Mouse (Mus musculus) MEL (cell line): ENCODE results near the gene Psenen. TPM values are rescaled to one million over a fixed set of nuclear protein-coding genes. Genes with fewer than 3 reads are reported as not detected.

Source experiments
- DNase-seq: peaks from one replicate; pipeline ENCODE4 v3.0.0; 2011; ENCODE audit warnings: low read depth, low spot score
- H3K27ac ChIP-seq: 2 replicates; pipeline ENCODE4 v1.5.1; 2012; ENCODE audit warnings: low read depth, mild to moderate bottlenecking, control low read depth, low read length, moderate library complexity; ENCODE audit not compliant: control insufficient read depth
- H3K27me3 ChIP-seq, 2 experiments: fragments of 150-350 bp in 1 of 2; sonication (generic) in 1 of 2; 2 replicates each; pipeline ENCODE4 v1.6.1; 2012; ENCODE audit warnings: low read length in 2 of 2, mild to moderate bottlenecking in 2 of 2, improper control_type of control experiment in 1 of 2, moderate library complexity in 1 of 2; ENCODE audit not compliant: insufficient read depth in 2 of 2, control insufficient read depth in 1 of 2
- H3K36me3 ChIP-seq, 2 experiments: 2 replicates each; pipeline ENCODE4 v1.6.1; 2012 to 2014; ENCODE audit warnings: low read length in 2 of 2, improper control_type of control experiment in 1 of 2, inconsistent platforms in 1 of 2, mild to moderate bottlenecking in 1 of 2; ENCODE audit not compliant: insufficient read depth in 2 of 2, control insufficient read depth in 1 of 2
- H3K4me1 ChIP-seq, 2 experiments: fragments of 150-350 bp in 1 of 2; sonication (generic) in 1 of 2; 2 replicates each; pipeline ENCODE4 v1.6.1; 2012; ENCODE audit warnings: low read length in 2 of 2, improper control_type of control experiment in 1 of 2, mild to moderate bottlenecking in 1 of 2; ENCODE audit not compliant: insufficient read depth in 2 of 2, control insufficient read depth in 1 of 2
- H3K4me3 ChIP-seq, 2 experiments: fragments of 150-350 bp in 1 of 2; sonication (generic) in 1 of 2; 2 replicates each; pipeline ENCODE4 v1.5.1; 2012; ENCODE audit warnings: low read depth in 2 of 2, low read length in 2 of 2, mild to moderate bottlenecking in 2 of 2, moderate library complexity in 2 of 2, control low read depth in 1 of 2, improper control_type of control experiment in 1 of 2; ENCODE audit not compliant: control insufficient read depth in 1 of 2, insufficient read depth in 1 of 2
- H3K79me2 ChIP-seq: 2 replicates; pipeline ENCODE4 v1.6.1; 2012; ENCODE audit warnings: mild to moderate bottlenecking, low read length, moderate library complexity; ENCODE audit not compliant: control insufficient read depth, poor library complexity, insufficient read depth
- H3K9ac ChIP-seq: 2 replicates; pipeline ENCODE4 v1.6.1; 2012; ENCODE audit warnings: low read depth, mild to moderate bottlenecking, control low read depth, low read length, moderate library complexity; ENCODE audit not compliant: control insufficient read depth, poor library complexity, severe bottlenecking
- H3K9me3 ChIP-seq: fragments of 150-350 bp; sonication (generic); replicated peaks from 2 replicates; pipeline ENCODE4 v1.6.1; 2012; ENCODE audit warnings: mild to moderate bottlenecking, low read length, improper control_type of control experiment, moderate library complexity; ENCODE audit not compliant: insufficient read depth
- CHD1 ChIP-seq: IDR thresholded peaks from 2 replicates; pipeline ENCODE4 v1.6.1; 2012; ENCODE audit warnings: low read depth, mild to moderate bottlenecking, inconsistent platforms, low read length, improper control_type of control experiment
- CHD2 ChIP-seq: IDR thresholded peaks from 2 replicates; pipeline ENCODE4 v1.6.1; 2011; ENCODE audit warnings: low read length, improper control_type of control experiment
- CTCF ChIP-seq, 3 experiments: IDR thresholded peaks in 2 of 3; conservative IDR thresholded peaks in 1 of 3; 2 replicates each; pipeline ENCODE4 v1.5.1; 2011 to 2012; ENCODE audit warnings: low read length in 3 of 3, low read depth in 2 of 3, mild to moderate bottlenecking in 2 of 3, improper control_type of control experiment in 1 of 3, inconsistent platforms in 1 of 3, mixed read lengths in 1 of 3, moderate library complexity in 1 of 3; ENCODE audit not compliant: control insufficient read depth in 1 of 3, insufficient read depth in 1 of 3, poor library complexity in 1 of 3, severe bottlenecking in 1 of 3
- E2F4 ChIP-seq: IDR thresholded peaks from 2 replicates; pipeline ENCODE4 v1.6.1; 2011; ENCODE audit warnings: low read depth, low read length, improper control_type of control experiment, borderline replicate concordance
- ELF1 ChIP-seq: IDR thresholded peaks from 2 replicates; pipeline ENCODE4 v1.6.1; 2014; ENCODE audit warnings: low read depth, mild to moderate bottlenecking, inconsistent platforms, low read length, improper control_type of control experiment, moderate library complexity
- EP300 ChIP-seq, 2 experiments: IDR thresholded peaks; 2 replicates each; pipeline ENCODE4 v1.6.1; 2011; ENCODE audit warnings: improper control_type of control experiment in 2 of 2, low read length in 2 of 2, low read depth in 1 of 2, mild to moderate bottlenecking in 1 of 2
- ETS1 ChIP-seq: IDR thresholded peaks from 2 replicates; pipeline ENCODE4 v1.6.1; 2012; ENCODE audit warnings: low read depth, mild to moderate bottlenecking, inconsistent platforms, low read length, improper control_type of control experiment, moderate library complexity
- GABPA ChIP-seq: IDR thresholded peaks from 2 replicates; pipeline ENCODE4 v1.6.1; 2012; ENCODE audit warnings: low read depth, mild to moderate bottlenecking, inconsistent platforms, low read length, improper control_type of control experiment, moderate library complexity
- HCFC1 ChIP-seq: IDR thresholded peaks from 2 replicates; pipeline ENCODE4 v1.6.1; 2012; ENCODE audit warnings: low read depth, mild to moderate bottlenecking, inconsistent platforms, low read length, improper control_type of control experiment, moderate library complexity
- JUND ChIP-seq: IDR thresholded peaks from 2 replicates; pipeline ENCODE4 v1.6.1; 2011; ENCODE audit warnings: low read depth, mild to moderate bottlenecking, improper control_type of control experiment, low read length
- KAT2A ChIP-seq: conservative IDR thresholded peaks from 2 replicates; pipeline ENCODE4 v1.6.1; 2012; ENCODE audit warnings: low read depth, low read length, improper control_type of control experiment, inconsistent platforms
- MAFK ChIP-seq: IDR thresholded peaks from 2 replicates; pipeline ENCODE4 v1.6.1; 2011; ENCODE audit warnings: low read depth, mild to moderate bottlenecking, low read length, improper control_type of control experiment, borderline replicate concordance
- MAZ ChIP-seq: IDR thresholded peaks from 2 replicates; pipeline ENCODE4 v1.6.1; 2012; ENCODE audit warnings: low read depth, mild to moderate bottlenecking, inconsistent platforms, low read length, improper control_type of control experiment
- MEF2A ChIP-seq: IDR thresholded peaks from 2 replicates; pipeline ENCODE4 v1.6.1; 2014; ENCODE audit warnings: low read depth, mild to moderate bottlenecking, inconsistent platforms, low read length, improper control_type of control experiment; ENCODE audit not compliant: poor library complexity, insufficient replicate concordance, severe bottlenecking; ENCODE audit errors: extremely low read depth
- MYC ChIP-seq: IDR thresholded peaks from 2 replicates; pipeline ENCODE4 v1.6.1; 2011; ENCODE audit warnings: low read depth, mild to moderate bottlenecking, low read length, improper control_type of control experiment, moderate library complexity
- NRF1 ChIP-seq: IDR thresholded peaks from 2 replicates; pipeline ENCODE4 v1.6.1; 2014; ENCODE audit warnings: low read depth, mild to moderate bottlenecking, inconsistent platforms, low read length, improper control_type of control experiment, moderate library complexity; ENCODE audit not compliant: poor library complexity, insufficient read depth, severe bottlenecking
- RAD21 ChIP-seq: IDR thresholded peaks from 2 replicates; pipeline ENCODE4 v1.6.1; 2011; ENCODE audit warnings: mild to moderate bottlenecking, low read depth, low read length, improper control_type of control experiment
- RCOR1 ChIP-seq: IDR thresholded peaks from 2 replicates; pipeline ENCODE4 v1.6.1; 2012; ENCODE audit warnings: low read depth, mild to moderate bottlenecking, inconsistent platforms, low read length, improper control_type of control experiment
- SIN3A ChIP-seq: IDR thresholded peaks from 2 replicates; pipeline ENCODE4 v1.6.1; 2012; ENCODE audit warnings: low read length, improper control_type of control experiment, inconsistent platforms
- SMC3 ChIP-seq: IDR thresholded peaks from 2 replicates; pipeline ENCODE4 v1.6.1; 2011; ENCODE audit warnings: low read depth, low read length, improper control_type of control experiment
- TAL1 ChIP-seq: IDR thresholded peaks from 2 replicates; pipeline ENCODE4 v1.6.1; 2012; ENCODE audit warnings: mild to moderate bottlenecking, inconsistent platforms, low read length, moderate library complexity, mixed read lengths
- TBP ChIP-seq: IDR thresholded peaks from 2 replicates; pipeline ENCODE4 v1.8.0; 2011; ENCODE audit warnings: low read depth, low read length, improper control_type of control experiment
- TCF12 ChIP-seq: IDR thresholded peaks from 2 replicates; pipeline ENCODE4 v1.6.1; 2014; ENCODE audit warnings: low read depth, mild to moderate bottlenecking, inconsistent platforms, low read length, improper control_type of control experiment, moderate library complexity
- UBTF ChIP-seq: IDR thresholded peaks from 2 replicates; pipeline ENCODE4 v1.6.1; 2012; ENCODE audit warnings: low read depth, mild to moderate bottlenecking, inconsistent platforms, low read length, improper control_type of control experiment, moderate library complexity, borderline replicate concordance; ENCODE audit not compliant: insufficient read depth
- USF1 ChIP-seq: IDR thresholded peaks from 2 replicates; pipeline ENCODE4 v1.6.1; 2014; ENCODE audit warnings: low read depth, mild to moderate bottlenecking, inconsistent platforms, low read length, improper control_type of control experiment, moderate library complexity
- USF2 ChIP-seq, 2 experiments: IDR thresholded peaks; 2 replicates each; pipeline ENCODE4 v1.6.1; 2011 to 2012; ENCODE audit warnings: improper control_type of control experiment in 2 of 2, low read length in 2 of 2, borderline replicate concordance in 1 of 2, inconsistent platforms in 1 of 2, low read depth in 1 of 2, mild to moderate bottlenecking in 1 of 2; ENCODE audit not compliant: insufficient read depth in 1 of 2
- ZC3H11A ChIP-seq: IDR thresholded peaks from 2 replicates; pipeline ENCODE4 v1.6.1; 2012; ENCODE audit warnings: low read depth, mild to moderate bottlenecking, inconsistent platforms, low read length, improper control_type of control experiment
- ZKSCAN1 ChIP-seq: IDR thresholded peaks from 2 replicates; pipeline ENCODE4 v1.6.1; 2012; ENCODE audit warnings: low read depth, mild to moderate bottlenecking, inconsistent platforms, low read length, improper control_type of control experiment, moderate library complexity
- ZMIZ1 ChIP-seq: IDR thresholded peaks from 2 replicates; pipeline ENCODE4 v1.6.1; 2012; ENCODE audit warnings: low read depth, mild to moderate bottlenecking, inconsistent platforms, low read length, improper control_type of control experiment, moderate library complexity
- polyA plus RNA-seq, 2 experiments: library from polyadenylated mRNA; stranded (reverse) in 1 of 2; unstranded in 1 of 2; fragments of >175 nt in 1 of 2; fragments of >200 nt in 1 of 2; gene quantifications; 2 replicates each; pipeline versions ENCODE4 v1.2.1 to v1.2.4; 2012; ENCODE audit warnings: low replicate concordance in 2 of 2, low read depth in 1 of 2; ENCODE audit not compliant: insufficient read length in 2 of 2, insufficient read depth in 1 of 2, missing spikeins in 1 of 2
- total RNA-seq: library from RNA; depleted of rRNA; stranded (reverse); fragments of 300-350 nt; gene quantifications from 2 replicates; pipeline ENCODE4 v1.2.3, GENCODE M21; 2012

Psenen gene
- total and polyA plus RNA-seq, 3 experiments = 60.8 to 157 TPM; not detected in 1

DNA sequence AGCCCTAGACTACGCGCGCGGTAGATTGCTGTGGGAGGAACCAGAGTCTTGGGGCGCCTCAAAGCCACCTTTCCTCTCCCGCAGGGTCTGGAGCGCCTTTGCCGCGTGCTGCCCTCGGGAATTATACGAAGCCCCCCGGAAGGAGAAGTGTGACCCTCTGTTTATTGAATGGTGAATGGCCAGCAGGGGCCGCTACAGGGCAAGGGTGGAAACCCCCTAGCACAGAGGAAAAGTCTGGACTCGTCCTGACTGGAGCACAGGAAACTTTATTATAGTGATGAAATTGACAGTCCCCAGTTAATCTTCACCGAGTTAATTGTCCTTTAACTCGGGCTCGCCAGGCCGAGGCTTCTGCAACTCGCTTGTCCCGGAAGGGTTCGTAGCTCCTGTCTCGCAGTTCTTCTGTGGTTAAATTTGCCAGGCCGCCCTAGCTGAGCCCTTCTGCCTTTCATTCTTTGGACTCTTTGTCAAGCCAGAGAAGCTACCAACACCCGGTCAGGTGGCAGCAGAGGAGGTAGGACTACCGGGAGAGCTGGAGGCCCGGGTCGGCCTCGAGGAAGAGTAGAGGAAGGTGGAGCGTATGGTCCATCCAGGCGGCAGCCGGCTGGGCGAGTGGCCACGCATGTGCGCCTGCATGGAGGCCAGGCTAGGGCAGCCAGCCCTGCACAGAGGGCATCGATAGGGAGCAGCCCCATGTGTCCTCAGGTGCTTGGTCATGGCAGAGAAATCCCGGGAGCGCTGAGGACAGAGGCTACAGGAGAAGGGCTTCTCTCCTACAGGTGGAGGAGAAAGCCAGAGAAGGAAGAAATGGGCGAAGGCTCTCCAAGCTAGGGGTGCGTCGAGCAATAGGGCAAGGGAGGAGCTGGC, 26.2 kb upstream of the Psenen start (continued):
- TF ChIP-seq MAFK (no peak), MEF2A (no peak), RCOR1 (no peak), TBP (0 out of 2 replicates have a peak, but pooled peaks have one; percentile 37)

DNA sequence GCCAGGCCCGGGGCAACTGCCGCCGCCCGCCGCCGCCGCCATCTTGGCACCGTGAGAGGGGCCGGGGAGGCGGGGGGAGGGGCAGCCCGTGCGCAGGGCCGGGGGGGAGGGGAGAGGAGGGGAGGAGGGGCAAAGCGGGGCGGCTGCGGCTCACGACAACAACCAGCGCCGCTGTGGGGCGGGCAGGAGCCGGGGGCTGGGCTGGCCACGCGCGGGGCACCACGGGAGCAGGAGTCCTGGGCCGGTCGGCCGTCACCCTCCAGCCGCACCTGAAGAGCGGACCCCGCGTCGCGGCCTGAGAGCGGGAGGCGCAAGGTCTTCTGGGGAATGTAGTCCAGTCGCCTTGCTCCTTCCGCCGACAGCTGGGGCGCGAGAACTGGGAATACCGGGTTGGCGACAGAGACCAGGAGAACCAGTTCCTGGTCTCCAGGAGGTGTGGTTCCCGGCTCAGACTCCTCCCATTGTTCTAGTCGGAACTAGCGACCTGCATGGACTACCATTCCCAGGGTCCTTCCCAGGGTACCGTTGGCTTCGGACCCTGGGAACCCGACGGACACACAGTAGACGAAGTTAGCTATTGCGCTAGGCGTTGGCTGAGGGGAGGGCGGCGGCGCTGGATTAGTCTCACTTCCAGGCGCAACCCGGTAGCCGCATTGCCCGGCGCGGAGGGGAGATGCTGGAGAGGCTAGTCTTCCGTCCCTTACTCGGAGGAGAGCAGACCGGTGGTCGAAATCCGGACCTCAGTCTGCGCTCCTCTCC, 25.4 kb upstream of the Psenen start, which contains the start of gene Kmt2b:
TSS of gene Kmt2b (minus strand) at position 51 of the 759 bp plus-strand sequence.
- Histone ChIP-seq H3K79me2 (peaks cover 36% of the 10 kb centered on the region), H3K27ac (peak within 1 kb of the TSS; percentile 70), H3K9ac (peak within 1 kb of the TSS; percentile 93), H3K4me3 (peak within 1 kb of the TSS; percentile 83 to 99), H3K27me3 (no peaks in the 10 kb centered on the region), H3K9me3 (no peaks in the 10 kb centered on the region), H3K36me3 (peaks cover 4 to 13% of the 10 kb centered on the region in 2 experiments; a peak in 3 of 4 replicates), H3K4me1 (peaks cover 7 to 31% of the 10 kb centered on the region in 2 experiments; a peak in 3 of 4 replicates)
- peak; percentile 97 for DNase-seq
- TF ChIP-seq NRF1 = peak; percentile 42; the same call in 1 of the 2 replicates
- no peak for TF ChIP-seq USF1
- no peak for TF ChIP-seq TBP
- TF ChIP-seq USF2 (IDR thresholded peaks at IDR 0.05; ENCODE audit: borderline replicate concordance in 1 of 2, insufficient read depth in 1 of 2, low read depth in 1 of 2, low read length in 2 of 2) = no peak
- TF ChIP-seq EP300 (IDR thresholded peaks at IDR 0.05; ENCODE audit: low read depth in 1 of 2, low read length in 2 of 2) = no peak
- no peak for TF ChIP-seq JUND
- TF ChIP-seq RAD21 = no peak
- no peak for TF ChIP-seq TAL1
- TF ChIP-seq TCF12 = peak; percentile 45; the same call in 1 of the 2 replicates
- no peak for TF ChIP-seq MYC
- no peak; the same call in 1 of the 2 replicates for TF ChIP-seq CHD2
- TF ChIP-seq SMC3 = no peak
- TF ChIP-seq SIN3A = peak; percentile 68; the same call in 1 of the 2 replicates
- TF ChIP-seq ZKSCAN1 = no peak
- peak; percentile 43; the same call in 1 of the 2 replicates for TF ChIP-seq ETS1
- TF ChIP-seq MAFK = no peak
- no peak for TF ChIP-seq MEF2A
- peak; percentile 68; the same call in 1 of the 2 replicates for TF ChIP-seq ELF1
- TF ChIP-seq MAZ = peak; percentile 91
- no peak for TF ChIP-seq E2F4
- TF ChIP-seq CHD1 = no peak
- peak; percentile 87 for TF ChIP-seq KAT2A
- TF ChIP-seq UBTF = no peak
- TF ChIP-seq HCFC1 = peak; percentile 95
- no peak for TF ChIP-seq ZMIZ1
- TF ChIP-seq ZC3H11A = no peak
- no peak for TF ChIP-seq GABPA
- TF ChIP-seq CTCF (IDR thresholded peaks at IDR 0.05 in 2 of 3, conservative IDR thresholded peaks at IDR 0.05 in 1 of 3; ENCODE audit: control insufficient read depth in 1 of 3, insufficient read depth in 1 of 3, low read depth in 2 of 3, low read length in 3 of 3, poor library complexity in 1 of 3, severe bottlenecking in 1 of 3) = no peak
